Comparison of ENCODE assay signal across 9 mouse cellular contexts in genomic region chr14:34661621-34662477, GRCm38 (mm10). TPM values are rescaled to one million over a fixed set of nuclear protein-coding genes. Genes with fewer than 3 reads are reported as not detected.
DNase-seq lines count a peak whose midpoint lies in the region; ATAC-seq and TF ChIP-seq lines count a peak whose summit lies in the region.
"Had no signal": no experiment of that assay in that cellular context is flagged by ENCODE, and none has a peak within 500 bp of the region (broad histone marks: within the 10 kb centered on the region; RNA-seq: fewer than 3 reads in every experiment).

No protein-coding gene starts in this region.

- WGBS in forebrain, postnatal 0 days = 1% methylated on average over 39 of the region's 39 CpGs
- WGBS in hindbrain, embryonic 13.5 days = under 1% methylated on average over 39 of the region's 39 CpGs
- under 1% methylated on average over 37 of the region's 39 CpGs for WGBS in midbrain, embryonic 16.5 days
- WGBS in stomach, postnatal 0 days = under 1% methylated on average over 39 of the region's 39 CpGs

- peaks cover 10% of the 10 kb centered on the region for H3K27me3 ChIP-seq in forebrain, postnatal 0 days (ENCODE audit: insufficient read depth, low read length)
- peaks cover 64% of the 10 kb centered on the region for H3K27me3 ChIP-seq in hindbrain, embryonic 13.5 days
- peaks cover 20% of the 10 kb centered on the region for H3K27me3 ChIP-seq in midbrain, embryonic 16.5 days (ENCODE audit: control insufficient read depth, insufficient read depth, low read depth, low read length)
- no peaks in the 10 kb centered on the region for H3K27me3 ChIP-seq in stomach, postnatal 0 days (ENCODE audit: control insufficient read depth, insufficient read depth, low read length)
- H3K27me3 ChIP-seq: Patski had no signal

- no peak for TF ChIP-seq CTCF in left cerebral cortex, adult 2 months (IDR thresholded peaks at IDR 0.05)
- TF ChIP-seq CTCF in forebrain, postnatal 0 days (IDR thresholded peaks at IDR 0.05; ENCODE audit: low read depth) = no peak
- TF ChIP-seq CTCF in stomach, postnatal 0 days (IDR thresholded peaks at IDR 0.05; ENCODE audit: low read depth) = no peak

- H3K9ac ChIP-seq in forebrain, postnatal 0 days = peak overlapping the region; percentile 54
- peak overlapping the region; percentile 63 for H3K9ac ChIP-seq in hindbrain, embryonic 13.5 days
- peak overlapping the region; percentile 56 for H3K9ac ChIP-seq in midbrain, embryonic 16.5 days (ENCODE audit: low read depth, low read length)
- H3K9ac ChIP-seq in stomach, postnatal 0 days (ENCODE audit: low read length) = peak overlapping the region; percentile 60

- peak overlapping the region; percentile 41 for H3K4me3 ChIP-seq in left cerebral cortex, adult 2 months
- H3K4me3 ChIP-seq in forebrain, postnatal 0 days (ENCODE audit: low read depth, low read length) = peak overlapping the region; percentile 53
- H3K4me3 ChIP-seq in hindbrain, embryonic 13.5 days = peak overlapping the region; percentile 50
- peak overlapping the region; percentile 46 for H3K4me3 ChIP-seq in midbrain, embryonic 16.5 days (ENCODE audit: low read depth, low read length)
- H3K4me3 ChIP-seq in stomach, postnatal 0 days (ENCODE audit: low read depth, low read length) = peak overlapping the region; percentile 53

- no peaks in the 10 kb centered on the region for H3K9me3 ChIP-seq in forebrain, postnatal 0 days (ENCODE audit: low read length)
- H3K9me3 ChIP-seq in hindbrain, embryonic 13.5 days = no peaks in the 10 kb centered on the region
- H3K9me3 ChIP-seq in midbrain, embryonic 16.5 days (replicated peaks; ENCODE audit: control insufficient read depth, low read length, poor library complexity, severe bottlenecking) = no peaks in the 10 kb centered on the region
- no peaks in the 10 kb centered on the region for H3K9me3 ChIP-seq in stomach, postnatal 0 days (ENCODE audit: control insufficient read depth, low read length)

- ATAC-seq in forebrain, postnatal 0 days = peak; percentile 27; the same call in 1 of the 2 replicates
- peak; percentile 49 for ATAC-seq in hindbrain, embryonic 13.5 days (ENCODE audit: low FRiP score)
- ATAC-seq in midbrain, embryonic 16.5 days = peak; percentile 70
- ATAC-seq in stomach, postnatal 0 days (ENCODE audit: low FRiP score, low TSS enrichment) = peak; percentile 56
- ATAC-seq: Patski had no signal

- TF ChIP-seq EP300 in stomach, postnatal 0 days (optimal IDR thresholded peaks at IDR 0.05) = no peak

- peak overlapping the region; percentile 91 for H3K4me2 ChIP-seq in forebrain, postnatal 0 days (ENCODE audit: low read depth)
- H3K4me2 ChIP-seq in hindbrain, embryonic 13.5 days = peak overlapping the region; percentile 91
- peak overlapping the region; percentile 85 for H3K4me2 ChIP-seq in midbrain, embryonic 16.5 days (ENCODE audit: low read length)
- peak overlapping the region; percentile 88 for H3K4me2 ChIP-seq in stomach, postnatal 0 days (replicated peaks; ENCODE audit: low read depth)

- DNase-seq in left cerebral cortex, adult 2 months (ENCODE audit: extremely low spot score in 1 of 2, low spot score in 2 of 2) = peak in 1 of 2 experiments; percentile 14
- no peak for DNase-seq in left cerebral cortex, adult 11 months (ENCODE audit: low spot score)
- peak; percentile 46 for DNase-seq in cerebellum, adult 8-10 months
- DNase-seq in forebrain, postnatal 0 days = peak; percentile 50
- peak; percentile 97 for DNase-seq in liver
- peak; percentile 65 for DNase-seq in stomach, postnatal 0 days (ENCODE audit: low spot score)

- H3K36me3 ChIP-seq in forebrain, postnatal 0 days (ENCODE audit: insufficient read depth) = no peaks in the 10 kb centered on the region
- no peaks in the 10 kb centered on the region for H3K36me3 ChIP-seq in hindbrain, embryonic 13.5 days
- no peaks in the 10 kb centered on the region for H3K36me3 ChIP-seq in midbrain, embryonic 16.5 days (ENCODE audit: control insufficient read depth, insufficient read depth, low read length)
- no peaks in the 10 kb centered on the region for H3K36me3 ChIP-seq in stomach, postnatal 0 days (ENCODE audit: control insufficient read depth, insufficient read depth, low read length)

- H3K4me1 ChIP-seq in forebrain, postnatal 0 days (ENCODE audit: insufficient read depth) = no peaks in the 10 kb centered on the region; the same call in 1 of the 2 replicates
- peaks cover 19% of the 10 kb centered on the region for H3K4me1 ChIP-seq in hindbrain, embryonic 13.5 days (replicated peaks)
- H3K4me1 ChIP-seq in midbrain, embryonic 16.5 days (ENCODE audit: control insufficient read depth, insufficient read depth, low read length) = peaks cover 9% of the 10 kb centered on the region; the same call in 1 of the 2 replicates
- no peaks in the 10 kb centered on the region for H3K4me1 ChIP-seq in stomach, postnatal 0 days (replicated peaks; ENCODE audit: control insufficient read depth, insufficient read depth)

- intact Hi-C loops in left cerebral cortex, adult 2 months (cut with DNase I) = loop anchor here (5.0 kb wide), 1 partner anchor 40 kb away; no protein-coding TSS in a partner anchor

- H3K27ac ChIP-seq in left cerebral cortex, adult 2 months = no peak overlapping the region
- H3K27ac ChIP-seq in forebrain, postnatal 0 days (ENCODE audit: low read depth, low read length) = no peak overlapping the region
- no peak overlapping the region for H3K27ac ChIP-seq in hindbrain, embryonic 13.5 days
- no peak overlapping the region for H3K27ac ChIP-seq in midbrain, embryonic 16.5 days (ENCODE audit: low read length)
- peak overlapping the region; percentile 13; the same call in 1 of the 2 replicates for H3K27ac ChIP-seq in stomach, postnatal 0 days (replicated peaks)

RNA-seq across cellular contexts. Expression of gene Wapl, which starts 11.9 kb away (rescaled TPM):
- 10 to 100 TPM; 46.2 to 46.4 TPM for total RNA-seq in left cerebral cortex, adult 2 months (2021)
- total RNA-seq in forebrain, postnatal 0 days (2014; rRNA removed) = 30.2 and 36.1 TPM in 2 replicates
- polyA plus RNA-seq in forebrain, postnatal 0 days (2015; fragmentation: Nextera tagmentation; extraction: Ambion mirVana) = 9.3 and 12.1 TPM in 2 replicates
- polyA plus RNA-seq in hindbrain, embryonic 13.5 days (2015; fragmentation: Nextera tagmentation; extraction: Ambion mirVana) = 19.2 and 19.4 TPM in 2 replicates
- polyA plus RNA-seq in midbrain, embryonic 16.5 days (2015; fragmentation: Nextera tagmentation; extraction: Ambion mirVana) = 10.8 and 12.6 TPM in 2 replicates
- polyA plus RNA-seq in stomach, postnatal 0 days (2015; fragmentation: Nextera tagmentation; extraction: Ambion mirVana) = 15.8 and 16.0 TPM in 2 replicates
